Mouse (Mus musculus) MEL (cell line): ENCODE measurements at regions not wholly inside any gene's neighbourhood (a gene's known extent, or its start where the extent isn't known, plus 50 kb on each side); places are given as distances from the start of the nearest gene placed in this dataset.

Source experiments
- DNase-seq: peaks from one replicate; pipeline ENCODE4 v3.0.0; 2011; ENCODE audit warnings: low read depth, low spot score
- H3K27ac ChIP-seq: 2 replicates; pipeline ENCODE4 v1.5.1; 2012; ENCODE audit warnings: low read depth, mild to moderate bottlenecking, control low read depth, low read length, moderate library complexity; ENCODE audit not compliant: control insufficient read depth
- H3K27me3 ChIP-seq, 2 experiments: fragments of 150-350 bp in 1 of 2; sonication (generic) in 1 of 2; 2 replicates each; pipeline ENCODE4 v1.6.1; 2012; ENCODE audit warnings: low read length in 2 of 2, mild to moderate bottlenecking in 2 of 2, improper control_type of control experiment in 1 of 2, moderate library complexity in 1 of 2; ENCODE audit not compliant: insufficient read depth in 2 of 2, control insufficient read depth in 1 of 2
- H3K36me3 ChIP-seq, 2 experiments: 2 replicates each; pipeline ENCODE4 v1.6.1; 2012 to 2014; ENCODE audit warnings: low read length in 2 of 2, improper control_type of control experiment in 1 of 2, inconsistent platforms in 1 of 2, mild to moderate bottlenecking in 1 of 2; ENCODE audit not compliant: insufficient read depth in 2 of 2, control insufficient read depth in 1 of 2
- H3K4me1 ChIP-seq, 2 experiments: fragments of 150-350 bp in 1 of 2; sonication (generic) in 1 of 2; 2 replicates each; pipeline ENCODE4 v1.6.1; 2012; ENCODE audit warnings: low read length in 2 of 2, improper control_type of control experiment in 1 of 2, mild to moderate bottlenecking in 1 of 2; ENCODE audit not compliant: insufficient read depth in 2 of 2, control insufficient read depth in 1 of 2
- H3K4me3 ChIP-seq, 2 experiments: fragments of 150-350 bp in 1 of 2; sonication (generic) in 1 of 2; 2 replicates each; pipeline ENCODE4 v1.5.1; 2012; ENCODE audit warnings: low read depth in 2 of 2, low read length in 2 of 2, mild to moderate bottlenecking in 2 of 2, moderate library complexity in 2 of 2, control low read depth in 1 of 2, improper control_type of control experiment in 1 of 2; ENCODE audit not compliant: control insufficient read depth in 1 of 2, insufficient read depth in 1 of 2
- H3K79me2 ChIP-seq: 2 replicates; pipeline ENCODE4 v1.6.1; 2012; ENCODE audit warnings: mild to moderate bottlenecking, low read length, moderate library complexity; ENCODE audit not compliant: control insufficient read depth, poor library complexity, insufficient read depth
- H3K9ac ChIP-seq: 2 replicates; pipeline ENCODE4 v1.6.1; 2012; ENCODE audit warnings: low read depth, mild to moderate bottlenecking, control low read depth, low read length, moderate library complexity; ENCODE audit not compliant: control insufficient read depth, poor library complexity, severe bottlenecking
- H3K9me3 ChIP-seq: fragments of 150-350 bp; sonication (generic); replicated peaks from 2 replicates; pipeline ENCODE4 v1.6.1; 2012; ENCODE audit warnings: mild to moderate bottlenecking, low read length, improper control_type of control experiment, moderate library complexity; ENCODE audit not compliant: insufficient read depth
- CHD2 ChIP-seq: IDR thresholded peaks from 2 replicates; pipeline ENCODE4 v1.6.1; 2011; ENCODE audit warnings: low read length, improper control_type of control experiment
- E2F4 ChIP-seq: IDR thresholded peaks from 2 replicates; pipeline ENCODE4 v1.6.1; 2011; ENCODE audit warnings: low read depth, low read length, improper control_type of control experiment, borderline replicate concordance
- ELF1 ChIP-seq: IDR thresholded peaks from 2 replicates; pipeline ENCODE4 v1.6.1; 2014; ENCODE audit warnings: low read depth, mild to moderate bottlenecking, inconsistent platforms, low read length, improper control_type of control experiment, moderate library complexity
- EP300 ChIP-seq, 2 experiments: IDR thresholded peaks; 2 replicates each; pipeline ENCODE4 v1.6.1; 2011; ENCODE audit warnings: improper control_type of control experiment in 2 of 2, low read length in 2 of 2, low read depth in 1 of 2, mild to moderate bottlenecking in 1 of 2
- GABPA ChIP-seq: IDR thresholded peaks from 2 replicates; pipeline ENCODE4 v1.6.1; 2012; ENCODE audit warnings: low read depth, mild to moderate bottlenecking, inconsistent platforms, low read length, improper control_type of control experiment, moderate library complexity
- KAT2A ChIP-seq: conservative IDR thresholded peaks from 2 replicates; pipeline ENCODE4 v1.6.1; 2012; ENCODE audit warnings: low read depth, low read length, improper control_type of control experiment, inconsistent platforms
- MXI1 ChIP-seq: IDR thresholded peaks from 2 replicates; pipeline ENCODE4 v1.6.1; 2011; ENCODE audit warnings: mild to moderate bottlenecking, low read depth, low read length, improper control_type of control experiment
- MYB ChIP-seq: IDR thresholded peaks from 2 replicates; pipeline ENCODE4 v1.6.1; 2011; ENCODE audit warnings: mild to moderate bottlenecking, low read depth, low read length, improper control_type of control experiment
- NRF1 ChIP-seq: IDR thresholded peaks from 2 replicates; pipeline ENCODE4 v1.6.1; 2014; ENCODE audit warnings: low read depth, mild to moderate bottlenecking, inconsistent platforms, low read length, improper control_type of control experiment, moderate library complexity; ENCODE audit not compliant: poor library complexity, insufficient read depth, severe bottlenecking
- POLR2A ChIP-seq, 2 experiments: IDR thresholded peaks; 2 replicates each; pipeline ENCODE4 v1.6.1; 2011 to 2012; ENCODE audit warnings: low read length in 2 of 2, mild to moderate bottlenecking in 2 of 2, control low read depth in 1 of 2, improper control_type of control experiment in 1 of 2, low read depth in 1 of 2, moderate library complexity in 1 of 2; ENCODE audit not compliant: control insufficient read depth in 1 of 2, insufficient read depth in 1 of 2, poor library complexity in 1 of 2
- POLR2AphosphoS2 ChIP-seq: IDR thresholded peaks from 2 replicates; pipeline ENCODE4 v1.6.1; 2011; ENCODE audit warnings: low read length, improper control_type of control experiment
- POLR2AphosphoS5 ChIP-seq: IDR thresholded peaks from 2 replicates; pipeline ENCODE4 v1.6.1; 2012; ENCODE audit warnings: low read depth, borderline replicate concordance, mild to moderate bottlenecking, inconsistent platforms, low read length, moderate library complexity, mixed read lengths
- RAD21 ChIP-seq: IDR thresholded peaks from 2 replicates; pipeline ENCODE4 v1.6.1; 2011; ENCODE audit warnings: mild to moderate bottlenecking, low read depth, low read length, improper control_type of control experiment
- RCOR1 ChIP-seq: IDR thresholded peaks from 2 replicates; pipeline ENCODE4 v1.6.1; 2012; ENCODE audit warnings: low read depth, mild to moderate bottlenecking, inconsistent platforms, low read length, improper control_type of control experiment
- SIN3A ChIP-seq: IDR thresholded peaks from 2 replicates; pipeline ENCODE4 v1.6.1; 2012; ENCODE audit warnings: low read length, improper control_type of control experiment, inconsistent platforms
- TCF12 ChIP-seq: IDR thresholded peaks from 2 replicates; pipeline ENCODE4 v1.6.1; 2014; ENCODE audit warnings: low read depth, mild to moderate bottlenecking, inconsistent platforms, low read length, improper control_type of control experiment, moderate library complexity
- UBTF ChIP-seq: IDR thresholded peaks from 2 replicates; pipeline ENCODE4 v1.6.1; 2012; ENCODE audit warnings: low read depth, mild to moderate bottlenecking, inconsistent platforms, low read length, improper control_type of control experiment, moderate library complexity, borderline replicate concordance; ENCODE audit not compliant: insufficient read depth
- ZC3H11A ChIP-seq: IDR thresholded peaks from 2 replicates; pipeline ENCODE4 v1.6.1; 2012; ENCODE audit warnings: low read depth, mild to moderate bottlenecking, inconsistent platforms, low read length, improper control_type of control experiment
- ZKSCAN1 ChIP-seq: IDR thresholded peaks from 2 replicates; pipeline ENCODE4 v1.6.1; 2012; ENCODE audit warnings: low read depth, mild to moderate bottlenecking, inconsistent platforms, low read length, improper control_type of control experiment, moderate library complexity
- ZMIZ1 ChIP-seq: IDR thresholded peaks from 2 replicates; pipeline ENCODE4 v1.6.1; 2012; ENCODE audit warnings: low read depth, mild to moderate bottlenecking, inconsistent platforms, low read length, improper control_type of control experiment, moderate library complexity

DNA sequence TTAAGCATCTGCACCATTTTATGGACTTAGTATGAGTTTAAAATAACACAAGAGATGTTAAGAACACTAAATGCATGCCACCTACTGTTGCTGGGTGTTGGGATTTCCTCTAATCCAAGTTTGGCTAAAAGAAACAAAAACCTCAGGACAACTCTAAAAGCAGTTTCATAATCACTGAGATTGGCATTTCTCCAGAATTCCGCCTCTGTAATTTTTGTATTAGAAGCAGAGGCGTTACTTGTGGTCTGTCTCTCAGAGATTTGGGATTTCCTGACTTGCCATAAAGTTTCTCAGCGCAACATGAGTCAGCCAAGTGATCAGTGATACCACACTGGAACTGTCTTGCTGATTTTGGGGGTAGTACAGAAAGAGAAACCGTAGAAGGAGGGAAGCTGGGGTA, 238.0 kb upstream of the Igfbp3 start:
- no peaks in the 10 kb centered on the region for H3K9me3 ChIP-seq
- H3K36me3 ChIP-seq, result no peaks in the 10 kb centered on the region
- DNase-seq, result no peak

DNA sequence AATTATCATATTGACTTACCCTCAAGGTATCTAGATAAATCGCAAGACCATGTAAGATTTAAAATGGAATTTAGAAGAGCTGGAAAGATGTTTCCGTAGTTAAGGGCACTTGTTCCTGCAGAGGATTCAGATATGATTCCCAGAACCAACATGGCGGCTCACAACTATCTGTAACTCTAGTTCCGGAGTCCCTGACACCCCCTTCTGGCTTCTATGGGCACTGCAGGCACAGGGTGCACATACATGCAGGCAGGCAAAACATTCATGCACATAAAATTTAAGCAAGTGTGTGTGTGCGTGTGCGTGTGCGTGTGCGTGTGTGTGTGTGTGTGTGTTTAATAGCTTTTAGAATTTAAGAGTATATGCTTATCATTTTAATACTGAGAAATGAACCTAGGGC, 230.8 kb upstream of the Igfbp3 start:
- no peak overlapping the region for H3K27ac ChIP-seq
- no peaks in the 10 kb centered on the region for H3K4me1 ChIP-seq
- TF ChIP-seq ZC3H11A (no peak), UBTF (no peak), RCOR1 (no peak), E2F4 (no peak), MXI1 (no peak), KAT2A (no peak), ZKSCAN1 (no peak), TCF12 (no peak), CHD2 (no peak), MYB (no peak), POLR2AphosphoS5 (no peak), EP300 (IDR thresholded peaks at IDR 0.05; ENCODE audit: low read depth in 1 of 2, low read length in 2 of 2) (no peak), ELF1 (no peak)
- no peak for DNase-seq
- no peak overlapping the region for H3K4me3 ChIP-seq
- H3K9me3 ChIP-seq, result no peaks in the 10 kb centered on the region
- H3K9ac ChIP-seq, result no peak overlapping the region
- H3K79me2 ChIP-seq, result no peaks in the 10 kb centered on the region; the same call in 1 of the 2 replicates
- H3K27me3 ChIP-seq, result no peaks in the 10 kb centered on the region
- no peaks in the 10 kb centered on the region for H3K36me3 ChIP-seq

More for the DNA sequence above, 238.0 kb upstream of the Igfbp3 start:
- H3K27me3 ChIP-seq, result no peaks in the 10 kb centered on the region
- no peak for TF ChIP-seq SIN3A
- no peak for TF ChIP-seq E2F4
- no peak for TF ChIP-seq NRF1
- no peak for TF ChIP-seq POLR2A (IDR thresholded peaks at IDR 0.05; ENCODE audit: control insufficient read depth in 1 of 2, insufficient read depth in 1 of 2, low read depth in 1 of 2, low read length in 2 of 2, poor library complexity in 1 of 2)
- no peak for TF ChIP-seq ZMIZ1
- no peak for TF ChIP-seq MYB
- TF ChIP-seq ZKSCAN1, result no peak
- no peak for TF ChIP-seq POLR2AphosphoS5
- no peak for TF ChIP-seq EP300 (IDR thresholded peaks at IDR 0.05; ENCODE audit: low read depth in 1 of 2, low read length in 2 of 2)
- TF ChIP-seq CHD2, result no peak
- no peak for TF ChIP-seq POLR2AphosphoS2
- TF ChIP-seq RAD21, result no peak
- no peak for TF ChIP-seq KAT2A
- no peak for TF ChIP-seq ELF1
- TF ChIP-seq GABPA, result no peak
- no peaks in the 10 kb centered on the region; the same call in 1 of the 2 replicates for H3K79me2 ChIP-seq
- no peak overlapping the region for H3K4me3 ChIP-seq
- no peaks in the 10 kb centered on the region for H3K4me1 ChIP-seq
- no peak overlapping the region for H3K27ac ChIP-seq
- no peak overlapping the region for H3K9ac ChIP-seq
